Mouse (Mus musculus) lung, postnatal 0 days (tissue): ENCODE data around the gene Pnrc2. TPM values are rescaled to one million over a fixed set of nuclear protein-coding genes. Genes with fewer than 3 reads are reported as not detected.

ENCODE experiments used
- ATAC-seq: fragments of 200-750 bp; cut with Nextera tagmentation; 2 replicates; pipeline ENCODE4 v1.8.0; 2017; ENCODE audit warnings: moderate library complexity
- DNase-seq: peaks from one replicate; pipeline ENCODE4 v3.0.0-alpha.2; 2016; ENCODE audit warnings: low spot score
- H3K27ac ChIP-seq: fragments of 300-500 bp; sonication (generic); 2 replicates; pipeline ENCODE4 v1.5.1; 2014; ENCODE audit warnings: antibody characterized with exemption, mild to moderate bottlenecking, low read length, mixed read lengths
- H3K27me3 ChIP-seq: fragments of 300-500 bp; sonication (generic); replicated peaks from 2 replicates; pipeline ENCODE4 v1.6.1; 2014; ENCODE audit warnings: low read length, mixed read lengths; ENCODE audit not compliant: insufficient read depth
- H3K36me3 ChIP-seq: fragments of 300-500 bp; sonication (generic); 2 replicates; pipeline ENCODE4 v1.6.1; 2014; ENCODE audit warnings: low read length, mixed read lengths; ENCODE audit not compliant: insufficient read depth
- H3K4me1 ChIP-seq: fragments of 300-500 bp; sonication (generic); 2 replicates; pipeline ENCODE4 v1.6.1; 2014; ENCODE audit warnings: antibody characterized with exemption, low read depth, low read length, mixed read lengths; ENCODE audit not compliant: insufficient read depth
- H3K4me2 ChIP-seq: fragments of 300-500 bp; sonication (generic); replicated peaks from 2 replicates; pipeline ENCODE4 v1.6.1; 2014; ENCODE audit warnings: low read depth, mild to moderate bottlenecking, low read length, moderate library complexity, mixed read lengths
- H3K4me3 ChIP-seq: fragments of 300-500 bp; sonication (generic); 2 replicates; pipeline ENCODE4 v1.5.1; 2014; ENCODE audit warnings: low read depth, low read length
- H3K9ac ChIP-seq: fragments of 300-500 bp; sonication (generic); replicated peaks from 2 replicates; pipeline ENCODE4 v1.6.1; 2014; ENCODE audit warnings: low read depth, mild to moderate bottlenecking
- H3K9me3 ChIP-seq: fragments of 300-500 bp; sonication (generic); 2 replicates; pipeline ENCODE4 v1.6.1; 2016; ENCODE audit warnings: low read length, mixed read lengths
- CTCF ChIP-seq: IDR thresholded peaks from 2 replicates; pipeline ENCODE4 v1.5.1; 2016; ENCODE audit warnings: antibody characterized with exemption, mild to moderate bottlenecking
- EP300 ChIP-seq: IDR thresholded peaks from 2 replicates; pipeline ENCODE4 v1.6.1; 2016; ENCODE audit warnings: antibody characterized with exemption, mild to moderate bottlenecking, control low read depth
- WGBS: fragments of 180-500 bp; shearing (Covaris S2); extraction: QIAGEN DNeasy Blood & Tissue Kit; methylation state at CpG from one replicate; pipeline ENCODE4 v1.1.7; 2014; 5-methylcytosine and 5-hydroxymethylcytosine counted together
- polyA plus RNA-seq: library from polyadenylated mRNA; unstranded; fragments of >200 nt; fragmentation: Nextera tagmentation; extraction: Ambion mirVana; gene quantifications from 2 replicates; pipeline ENCODE4 v1.2.1, GENCODE M21; 2015

Pnrc2 gene
- polyA plus RNA-seq, 1 experiment from 2014 or later = 139 TPM

GRCm38 (mm10) chr4:135875991-135876582, 2.4 kb upstream of the Pnrc2 start:
- Histone ChIP-seq H3K4me1 (peaks cover 32% of the 10 kb centered on the region), H3K9ac (peak overlapping the region; percentile 26; the same call in 1 of the 2 replicates), H3K9me3 (no peaks in the 10 kb centered on the region), H3K4me2 (peak overlapping the region; percentile 57), H3K27ac (peak overlapping the region; percentile 100), H3K36me3 (no peaks in the 10 kb centered on the region; the same call in 1 of the 2 replicates), H3K4me3 (peak overlapping the region; percentile 26), H3K27me3 (no peaks in the 10 kb centered on the region)
- DNase-seq (peak; percentile 72), ATAC-seq (peak; percentile 43)
- 1% methylated on average over 9 of the region's 9 CpGs for WGBS
- TF ChIP-seq EP300 (no peak), CTCF (no peak)

GRCm38 (mm10) chr4:135875546-135875945, 1.9 kb upstream of the Pnrc2 start:
- Histone ChIP-seq H3K9me3 (no peaks in the 10 kb centered on the region), H3K4me2 (peak overlapping the region; percentile 57), H3K9ac (0 out of 2 replicates have a peak overlapping the region, but pooled peaks have one; percentile 12), H3K36me3 (no peaks in the 10 kb centered on the region; the same call in 1 of the 2 replicates), H3K4me1 (peaks cover 32% of the 10 kb centered on the region), H3K27me3 (no peaks in the 10 kb centered on the region), H3K27ac (peak overlapping the region; percentile 100), H3K4me3 (no peak overlapping the region)
- no peak for DNase-seq
- 0 out of 2 replicates have a peak, but pooled peaks have one; percentile 11 for TF ChIP-seq CTCF
- TF ChIP-seq EP300 = no peak
- no peak for ATAC-seq
- WGBS = 24% methylated on average over 7 of the region's 7 CpGs

- ATAC-seq (no peak), DNase-seq (no peak)
- H3K36me3 ChIP-seq = no peaks in the 10 kb centered on the region; the same call in 1 of the 2 replicates
- H3K4me1 ChIP-seq = peaks cover 32% of the 10 kb centered on the region
- 0 out of 2 replicates have a peak overlapping the region, but pooled peaks have one; percentile 81 for H3K4me2 ChIP-seq
- WGBS = 63% methylated on average over 10 of the region's 10 CpGs
- H3K4me3 ChIP-seq = 0 out of 2 replicates have a peak overlapping the region, but pooled peaks have one; percentile 80
- no peak overlapping the region for H3K9ac ChIP-seq
- peak overlapping the region; percentile 100 for H3K27ac ChIP-seq
- TF ChIP-seq EP300 (no peak), CTCF (peak; percentile 20; the same call in 1 of the 2 replicates)
- no peaks in the 10 kb centered on the region for H3K27me3 ChIP-seq
- H3K9me3 ChIP-seq = no peaks in the 10 kb centered on the region
These were observed 1.2 kb upstream of the Pnrc2 start for GRCm38 (mm10) chr4:135874564-135875535.

GRCm38 (mm10) chr4:135872589-135873391, 860 bp downstream of the Pnrc2 start:
- H3K27me3 ChIP-seq = no peaks in the 10 kb centered on the region
- H3K9ac ChIP-seq = peak overlapping the region; percentile 88
- ATAC-seq (no peak), DNase-seq (no peak)
- no peaks in the 10 kb centered on the region for H3K9me3 ChIP-seq
- WGBS = 4% methylated on average over 17 of the region's 17 CpGs
- TF ChIP-seq EP300 = no peak
- peaks cover 32% of the 10 kb centered on the region for H3K4me1 ChIP-seq
- H3K27ac ChIP-seq = peak overlapping the region; percentile 100
- no peaks in the 10 kb centered on the region; the same call in 1 of the 2 replicates for H3K36me3 ChIP-seq
- peak overlapping the region; percentile 80 for H3K4me3 ChIP-seq
- peak overlapping the region; percentile 81 for H3K4me2 ChIP-seq

GRCm38 (mm10) chr4:135872015-135872414, 1.6 kb downstream of the Pnrc2 start:
- no peak overlapping the region for H3K27ac ChIP-seq
- peak overlapping the region; percentile 88; the same call in 1 of the 2 replicates for H3K9ac ChIP-seq
- H3K27me3 ChIP-seq = no peaks in the 10 kb centered on the region
- H3K4me3 ChIP-seq = peak overlapping the region; percentile 80
- ATAC-seq (no peak), DNase-seq (no peak)
- H3K4me1 ChIP-seq = peaks cover 32% of the 10 kb centered on the region
- TF ChIP-seq EP300 (no peak), CTCF (no peak)
- H3K4me2 ChIP-seq = peak overlapping the region; percentile 81
- no peaks in the 10 kb centered on the region for H3K9me3 ChIP-seq
- no peaks in the 10 kb centered on the region; the same call in 1 of the 2 replicates for H3K36me3 ChIP-seq
- WGBS = 11% methylated on average over 3 of the region's 3 CpGs
